Mouse (Mus musculus) kidney, adult 2 months (tissue): ENCODE data around the gene Ctbp2.

Experiments used
- CTCF ChIP-seq: fragments of 200-500 bp; conservative IDR thresholded peaks from 2 replicates; pipeline ENCODE4 v1.5.1; 2011; ENCODE audit warnings: low read depth, mild to moderate bottlenecking, control low read depth, low read length, moderate library complexity, mixed read lengths; ENCODE audit not compliant: insufficient read depth, insufficient read length
- POLR2A ChIP-seq: fragments of 200-500 bp; IDR thresholded peaks from one replicate; pipeline ENCODE4 v1.6.1; 2011; ENCODE audit warnings: low read depth, low read length, control low read depth

DNA sequence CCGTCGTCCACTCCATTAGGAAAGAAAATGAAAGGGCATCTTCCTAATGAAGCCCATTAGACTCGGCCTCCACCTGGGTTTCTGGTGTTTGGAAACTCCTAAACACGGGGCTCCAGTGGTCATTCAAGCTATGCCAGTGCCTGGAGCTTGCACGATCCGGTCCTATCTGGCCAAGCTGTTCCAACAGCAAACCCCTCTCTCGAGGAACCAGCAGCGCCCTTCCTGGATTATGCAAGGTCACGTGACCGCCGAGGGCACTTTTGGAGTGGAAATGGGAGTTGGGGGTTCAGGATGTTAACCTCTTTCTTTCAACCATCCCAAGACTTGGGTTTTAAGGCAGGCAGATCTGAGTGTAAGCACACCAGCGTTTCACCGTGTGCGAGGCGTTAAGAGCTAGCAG lies 8.3 kb downstream of the Ctbp2 start:
- no peak for TF ChIP-seq CTCF
- TF ChIP-seq POLR2A: no peak
